9 mouse cellular contexts compared by ENCODE assay signal in the genomic region with DNA sequence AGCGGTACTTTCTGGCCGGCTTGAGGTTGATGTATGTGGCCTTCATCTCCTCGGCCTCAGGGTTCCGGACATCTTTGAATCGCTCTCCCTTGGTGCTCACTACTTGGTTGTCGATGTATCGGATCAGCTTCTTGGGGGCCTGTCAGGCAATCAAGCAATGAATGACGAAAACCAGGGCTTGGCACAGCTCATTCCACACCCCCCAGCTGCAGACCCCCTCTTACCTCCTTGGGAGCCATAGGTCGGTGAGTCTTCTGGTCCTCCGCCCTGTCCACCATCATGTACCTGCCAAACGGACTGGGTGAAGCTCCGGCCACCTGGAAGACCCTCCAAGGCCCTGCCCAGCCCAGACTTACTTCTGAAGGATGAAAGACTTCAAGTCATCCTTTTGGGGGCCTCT. TPM values are rescaled to one million over a fixed set of nuclear protein-coding genes. Genes with fewer than 3 reads are reported as not detected.
DNase-seq lines count a peak whose midpoint lies in the region.
"Had no signal": no experiment of that assay in that cellular context is flagged by ENCODE, and none has a peak within 500 bp of the region (broad histone marks: within the 10 kb centered on the region; RNA-seq: fewer than 3 reads in every experiment).

No protein-coding gene starts in this region.

- DNase-seq in cerebellum, adult 9-10 months: peak; percentile 61
- no peak for DNase-seq in cerebellum, adult 18-20 months
- peak; percentile 91 for DNase-seq in heart, adult 11 months
- no peak for DNase-seq in heart, postnatal 10 days
- peak; percentile 14 for DNase-seq in layer of hippocampus, adult 9-11 months
- DNase-seq in layer of hippocampus, adult 9-10 months (ENCODE audit: low spot score): no peak
- peak; percentile 3 for DNase-seq in ovary, postnatal 36 days (ENCODE audit: low spot score)
- DNase-seq in ovary, postnatal 14 days (ENCODE audit: low spot score): no peak

- intact Hi-C loops in heart, postnatal 10 days (cut with DNase I): loop anchor here (1.0 kb wide), 1 partner anchor 26 kb away; a partner anchor contains a TSS

RNA-seq across cellular contexts. Expression of a gene that starts 2.7 kb away (rescaled TPM):
- total RNA-seq in heart, postnatal 10 days (2021): 1 to 10 TPM; 6.5 to 6.8 TPM

RNA-seq across cellular contexts. Expression of a gene that starts 3.7 kb away (rescaled TPM):
- 1 to 10 TPM; 2.2 to 2.9 TPM for total RNA-seq in heart, postnatal 10 days (2021)
- total RNA-seq: granulocyte monocyte progenitor cell, adult 5-6 weeks had no signal

RNA-seq across cellular contexts. Expression of a gene that starts 7.8 kb away (rescaled TPM):
- total RNA-seq in heart, postnatal 10 days (2021): 100 to 1,000 TPM in 1 of 2 experiments, 10 to 100 TPM in 1; 99.6 to 107 TPM

RNA-seq across cellular contexts. Expression of a gene that starts 10.2 kb away (rescaled TPM):
- 1 to 10 TPM; 3.4 to 4.6 TPM for total RNA-seq in heart, postnatal 10 days (2021)

RNA-seq across cellular contexts. Expression of a gene that starts 19.4 kb away (rescaled TPM):
- under 1 TPM; 0.19 to 0.20 TPM for total RNA-seq in heart, postnatal 10 days (2021)

Comparison
In these comparisons a context has a peak if more than half of its experiments do, and no peak if none do; other contexts are left out.
1. DNase-seq: peak in cerebellum, adult 9-10 months (single experiment), heart, adult 11 months (single experiment), layer of hippocampus, adult 9-11 months (single experiment) and ovary, postnatal 36 days (single experiment); none in cerebellum, adult 18-20 months (0 of 2), heart, postnatal 10 days (0 of 2), layer of hippocampus, adult 9-10 months (single experiment) and ovary, postnatal 14 days (single experiment).